Mouse (Mus musculus) kidney, adult 10 weeks (tissue): ENCODE results near the gene Prl3b1. TPM values are rescaled to one million over a fixed set of nuclear protein-coding genes. Genes with fewer than 3 reads are reported as not detected.

Experiments
- polyA plus RNA-seq: library from polyadenylated mRNA; stranded (reverse); fragments of 350-450 nt; fragmentation: Illumina TruSeq; extraction: RNeasy Lipid Tissue Mini Kit (QIAGEN cat#74804); gene quantifications from one replicate; pipeline ENCODE4 v1.2.3, GENCODE M21; 2014; ENCODE audit warnings: low read depth, low replicate concordance

Prl3b1 gene
- not detected for polyA plus RNA-seq

DNA sequence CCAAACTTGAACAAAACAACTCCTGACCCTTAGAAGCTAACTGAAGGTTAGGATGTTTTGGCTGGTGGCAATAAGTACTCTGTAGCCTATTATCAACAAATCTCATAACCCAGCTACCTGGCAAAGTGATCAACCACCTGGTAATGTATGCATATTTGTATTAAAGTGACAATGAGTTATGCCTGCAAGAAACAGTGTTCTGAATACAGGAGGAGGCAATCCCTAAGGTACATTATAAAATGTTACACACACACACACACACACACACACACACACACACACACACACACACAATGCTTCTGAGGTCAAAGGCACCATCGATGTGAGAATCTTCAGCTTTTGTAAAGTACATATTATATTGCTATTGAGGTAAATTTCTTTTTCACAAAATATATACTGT is at the start of gene Prl3b1:
Gene Prl3b1, plus strand, starts transcription at position 301 of the 400 bp plus-strand sequence.

DNA sequence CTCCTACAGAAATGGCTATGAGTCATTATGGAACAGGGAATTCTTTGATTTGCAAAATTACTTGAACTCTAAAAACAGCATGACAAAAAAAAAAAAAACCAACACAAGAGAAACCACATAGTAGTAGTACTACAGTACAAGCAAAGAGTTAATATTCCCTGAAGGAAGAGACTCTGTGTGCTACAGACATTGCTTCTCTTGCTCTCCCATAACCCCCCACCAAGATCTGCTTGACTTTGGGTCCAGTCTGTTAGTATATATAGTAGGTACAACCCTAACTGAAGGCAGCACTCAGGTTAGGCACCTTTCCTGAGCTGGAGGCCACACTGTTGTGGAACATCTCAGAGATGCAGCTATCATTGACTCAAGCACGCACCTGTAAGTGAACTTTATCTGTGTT is 45.3 kb upstream of the Prl3b1 start, which contains the start of gene Prl3c1:
Gene Prl3c1, plus strand, starts transcription at position 301 of the 400 bp plus-strand sequence.

DNA sequence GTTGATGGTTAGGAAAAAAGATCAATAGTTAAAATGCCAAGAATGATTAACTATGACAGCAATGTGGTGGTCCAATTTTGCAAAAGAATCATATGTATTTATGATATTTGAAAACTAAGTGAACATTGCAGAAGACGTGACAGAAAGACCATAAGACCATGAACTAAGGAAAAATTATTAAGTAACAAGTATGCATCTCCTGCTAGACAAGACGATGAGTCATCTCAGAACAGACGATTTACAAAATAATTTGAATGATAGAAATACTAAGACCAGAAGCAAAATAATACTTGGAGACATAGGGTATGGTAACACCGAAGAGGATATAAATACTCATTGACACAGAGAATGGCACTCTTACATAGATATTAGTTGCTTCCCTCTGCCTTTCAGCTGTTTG is 17.5 kb downstream of the Prl3b1 start, which contains the start of gene Prl3a1:
Gene Prl3a1, plus strand, starts transcription at position 301 of the 400 bp plus-strand sequence.

Other genes starting within 250 kb of the Prl3b1 start
- not detected for gene Prl, start 184.3 kb upstream of the Prl3b1 start, polyA plus RNA-seq
- not detected for gene Prl3d1, start 147.7 kb upstream of the Prl3b1 start, polyA plus RNA-seq
- gene Prl3d2, start 120.1 kb upstream of the Prl3b1 start, polyA plus RNA-seq: not detected
- not detected for gene Prl3d3, start 85.1 kb upstream of the Prl3b1 start, polyA plus RNA-seq
- not detected for gene Prl3c1, start 45.2 kb upstream of the Prl3b1 start, polyA plus RNA-seq
- gene Prl3a1, start 17.6 kb downstream of the Prl3b1 start, polyA plus RNA-seq: not detected
- not detected for gene Prl6a1, start 70.8 kb downstream of the Prl3b1 start, polyA plus RNA-seq
- gene Prl8a2, start 103.8 kb downstream of the Prl3b1 start, polyA plus RNA-seq: not detected
- not detected for gene Prl2b1, start 149.0 kb downstream of the Prl3b1 start, polyA plus RNA-seq
- gene Prl8a6, start 196.8 kb downstream of the Prl3b1 start, polyA plus RNA-seq: not detected